Mouse (Mus musculus): ENCODE measurements around the gene Eme2.
"Not testable (repeated sequence)": the region's sequence is repeated elsewhere in the genome, so short reads cannot be mapped to it uniquely, and the experiment has no call there.

Gene Eme2

DNA sequence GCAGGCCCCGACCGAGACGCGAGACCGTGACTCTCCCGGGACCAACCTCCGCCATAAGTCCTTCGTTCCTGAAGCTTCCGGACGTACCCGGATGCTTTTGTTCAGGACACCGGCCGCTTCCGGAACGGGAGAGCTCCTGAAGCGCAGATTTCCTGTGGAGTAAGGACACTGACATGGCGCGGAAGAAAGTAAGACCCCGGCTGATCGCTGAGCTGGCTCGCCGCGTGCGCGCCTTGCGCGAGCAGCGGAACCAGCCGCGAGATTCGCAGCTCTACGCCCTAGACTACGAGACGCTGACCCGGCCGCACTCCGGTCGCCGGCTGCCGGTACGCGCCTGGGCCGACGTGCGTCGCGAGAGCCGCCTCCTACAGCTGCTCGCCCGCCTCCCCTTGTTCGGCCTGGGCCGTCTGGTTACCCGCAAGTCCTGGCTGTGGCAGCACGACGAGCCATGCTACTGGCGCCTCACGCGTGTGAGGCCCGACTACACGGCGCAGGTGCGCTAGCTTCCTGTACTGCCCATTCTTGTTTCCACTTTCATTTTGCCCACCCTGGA, at the start of gene Eme2, which contains the start of gene Mrps34:
TSS of gene Eme2 (minus strand) at position 93 of the 553 bp plus-strand sequence.
TSS of gene Mrps34 (plus strand) at position 122 of the 553 bp plus-strand sequence.
- peak; percentile 83 for DNase-seq (ENCODE audit: low spot score)

DNA sequence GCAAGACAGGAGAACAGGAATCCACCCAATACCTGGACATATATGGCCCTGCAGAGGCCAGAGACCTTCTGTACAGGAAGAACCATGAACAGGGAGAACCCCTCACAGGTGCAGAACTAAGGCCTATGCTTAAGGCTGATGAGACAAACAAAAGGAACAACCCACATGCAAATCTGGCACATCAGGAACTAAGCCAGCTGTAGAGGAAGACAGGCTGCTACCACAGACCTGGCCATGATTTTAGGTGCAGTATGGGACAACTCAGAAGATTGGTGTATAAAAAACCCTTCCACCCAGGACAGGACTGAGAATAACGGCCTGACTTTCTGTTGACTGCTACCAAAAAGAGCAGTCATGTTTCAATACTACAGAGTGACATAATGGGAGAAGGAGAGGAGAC, 48.7 kb upstream of the Eme2 start:
- DNase-seq (ENCODE audit: low spot score): not testable (repeated sequence)

DNA sequence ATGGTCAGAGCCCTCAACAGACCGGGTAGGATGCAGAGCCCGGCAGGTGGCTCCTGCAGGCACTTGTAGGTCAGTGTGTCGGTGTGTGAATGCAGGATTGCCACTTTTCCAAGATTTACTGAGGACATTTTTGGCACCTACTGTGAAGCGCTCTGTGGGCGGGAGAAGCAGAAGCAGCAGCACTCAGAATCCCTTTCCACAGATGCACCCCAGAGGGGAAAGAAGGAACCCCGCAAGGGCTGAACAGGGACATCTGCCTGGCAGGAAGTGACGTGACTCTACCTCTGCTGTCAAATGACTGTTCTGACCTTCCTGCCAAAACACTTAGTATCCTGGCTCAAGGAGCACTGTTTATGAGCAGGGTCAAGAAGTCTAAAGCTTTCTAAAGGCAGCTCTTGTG, 48.1 kb upstream of the Eme2 start:
- DNase-seq (ENCODE audit: low spot score): no peak

GRCm38 (mm10) chr17:24942453-24942852, 47.6 kb upstream of the Eme2 start:
- not testable (repeated sequence) for DNase-seq (ENCODE audit: low spot score)

DNA sequence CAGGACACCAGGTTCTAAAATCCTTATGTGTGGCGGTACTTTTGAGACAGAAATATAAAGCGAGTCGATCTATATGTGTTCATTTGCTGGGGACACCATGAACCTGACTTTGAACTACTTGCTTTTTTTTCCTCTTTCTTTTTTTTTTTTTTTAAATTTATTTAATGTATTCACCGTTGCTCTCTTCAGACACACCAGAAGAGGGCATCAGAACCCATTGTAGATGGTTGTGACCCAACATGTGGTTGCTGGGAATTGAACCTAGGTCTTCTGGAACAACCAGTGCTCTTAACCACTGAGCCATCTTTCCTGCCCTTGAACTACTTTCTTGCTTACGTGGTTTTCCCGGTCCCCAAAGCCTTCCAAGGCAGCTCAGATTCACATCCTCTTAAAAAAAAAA, 42.4 kb upstream of the Eme2 start:
- no peak for DNase-seq (ENCODE audit: low spot score)

DNA sequence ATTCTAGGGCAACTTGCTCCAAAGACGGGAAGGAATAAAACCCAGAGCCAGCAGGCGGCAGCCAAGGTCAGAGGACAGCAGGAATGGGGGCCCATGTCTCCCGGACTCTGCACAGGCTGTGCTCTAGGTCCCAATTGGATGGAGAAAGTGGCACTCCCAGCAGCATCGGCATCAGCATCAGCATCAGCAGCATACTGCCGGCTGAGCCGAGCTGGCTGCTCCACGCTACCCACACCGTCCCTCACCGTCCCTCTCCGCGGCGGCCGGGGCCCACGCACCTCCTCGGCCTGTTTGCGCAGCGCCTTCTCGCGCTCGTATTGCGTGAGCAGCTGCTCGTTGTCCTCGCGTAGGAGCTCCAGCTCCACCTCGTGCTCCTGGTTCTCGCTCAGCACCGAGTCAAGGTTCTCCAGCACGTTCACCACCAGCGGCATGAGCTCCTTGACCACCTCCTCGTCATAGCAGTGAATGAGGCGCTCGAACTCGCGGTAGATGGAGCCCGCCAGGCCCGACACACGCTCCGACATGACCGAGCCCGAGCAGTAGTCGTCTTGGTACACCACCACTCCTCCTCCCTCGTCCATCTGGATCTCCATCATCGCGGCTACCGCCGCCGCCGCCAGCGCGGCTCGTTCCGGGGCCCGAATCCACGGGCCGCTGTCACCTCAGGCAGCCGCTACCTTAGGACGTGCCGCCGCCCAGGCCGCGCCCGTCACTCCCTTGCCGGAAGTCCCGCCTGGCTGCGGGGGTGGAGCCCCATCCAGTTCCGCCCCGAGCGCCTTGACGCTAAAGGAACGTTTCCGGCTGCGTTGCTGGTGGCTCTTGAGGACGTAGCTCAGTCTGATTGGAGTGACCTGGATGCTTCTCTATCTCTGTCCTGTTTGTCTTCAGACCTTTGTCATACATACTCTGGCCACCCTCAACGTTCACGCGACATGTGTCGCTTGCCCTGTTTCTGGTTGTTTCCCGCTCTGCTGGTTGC, 41.7 kb upstream of the Eme2 start, which contains the start of gene Mapk8ip3:
TSS of gene Mapk8ip3 (minus strand) at position 719 of the 979 bp plus-strand sequence.
- DNase-seq (ENCODE audit: low spot score): peak; percentile 94

- DNase-seq (ENCODE audit: low spot score): no peak
Observed at GRCm38 (mm10) chr17:24935666-24936065, 40.8 kb upstream of the Eme2 start.

- DNase-seq (ENCODE audit: low spot score): no peak
Observed at GRCm38 (mm10) chr17:24934926-24935325, 40.0 kb upstream of the Eme2 start.

GRCm38 (mm10) chr17:24933163-24933562, 38.3 kb upstream of the Eme2 start:
- DNase-seq (ENCODE audit: low spot score): no peak

DNA sequence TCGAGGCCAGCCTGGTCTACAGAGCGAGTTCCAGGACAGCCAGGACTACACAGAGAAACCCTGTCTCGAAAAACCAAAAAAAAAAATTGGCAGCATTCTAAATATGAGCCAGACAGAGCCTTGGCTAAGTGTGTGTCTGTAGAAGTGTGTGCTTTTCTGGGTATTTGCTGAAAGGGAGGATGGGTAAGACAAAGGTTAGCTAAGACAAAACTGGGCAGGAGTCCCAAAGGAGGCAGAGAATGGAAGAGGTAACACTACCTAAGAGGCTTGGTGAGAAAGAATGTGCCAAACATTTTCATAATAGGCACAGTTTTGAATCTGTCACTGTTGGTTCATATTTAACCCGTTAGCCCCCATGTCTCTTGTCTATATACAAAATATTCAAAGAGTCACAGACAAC, 37.5 kb upstream of the Eme2 start:
- DNase-seq (ENCODE audit: low spot score): no peak

DNA sequence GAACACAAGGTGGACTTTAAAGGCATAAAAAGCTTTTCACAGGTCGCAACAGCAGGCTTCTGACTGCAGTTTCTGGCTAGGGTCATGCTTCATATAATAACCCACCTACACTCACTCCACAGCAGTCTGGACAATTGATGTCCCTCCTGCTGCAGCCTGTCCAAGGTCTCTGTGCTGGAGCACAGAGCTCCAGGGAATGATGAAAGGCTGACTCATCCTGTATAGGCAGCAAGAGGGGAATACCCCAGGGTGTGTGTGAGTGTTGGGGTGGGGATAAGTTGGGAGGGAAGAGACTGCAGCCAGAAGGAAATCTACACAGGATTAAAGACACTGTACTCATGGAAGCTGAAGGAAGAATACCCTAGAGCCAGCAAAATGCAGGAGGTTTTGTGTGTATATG, 34.6 kb upstream of the Eme2 start:
- no peak for DNase-seq (ENCODE audit: low spot score)

DNA sequence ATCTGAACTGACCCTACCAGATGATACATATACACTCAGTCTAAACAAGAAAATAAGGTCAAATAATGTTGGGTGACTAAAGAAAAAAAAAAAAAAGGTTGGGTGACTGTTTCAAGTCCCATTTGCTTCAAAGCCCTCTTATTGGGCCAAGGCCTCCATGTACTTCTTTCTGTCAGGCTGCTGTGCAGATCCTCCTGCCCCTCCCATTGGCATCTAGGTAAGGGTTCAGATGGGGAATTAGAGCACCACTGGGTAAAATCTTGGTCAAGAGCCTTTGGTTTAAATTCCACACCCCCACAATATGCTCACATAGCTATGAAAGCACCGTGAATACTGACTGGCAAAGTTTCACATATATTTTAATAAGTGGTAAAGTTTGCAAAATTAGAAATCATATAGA, 28.4 kb upstream of the Eme2 start:
- no peak for DNase-seq (ENCODE audit: low spot score)

DNA sequence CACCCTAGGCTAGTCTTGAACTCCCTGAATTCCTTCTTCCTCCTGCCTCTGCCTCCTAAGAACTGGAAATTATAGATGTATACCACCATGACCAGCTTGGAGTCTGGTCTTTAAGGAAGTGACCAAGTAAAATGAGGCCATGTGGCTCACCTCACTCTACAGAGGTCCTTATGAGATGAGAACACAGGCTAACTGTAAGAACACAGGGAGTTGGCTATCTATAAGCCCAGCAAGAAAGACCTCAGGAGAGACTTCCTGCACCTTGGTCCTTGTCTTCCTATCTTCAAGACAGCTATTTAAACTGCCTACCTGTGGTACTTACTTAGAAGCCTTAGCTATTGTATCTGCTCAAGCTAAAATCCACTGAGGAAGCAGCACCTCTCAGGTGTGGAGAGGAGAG, 19.1 kb upstream of the Eme2 start:
- no peak for DNase-seq (ENCODE audit: low spot score)

- DNase-seq (ENCODE audit: low spot score): no peak
Observed at GRCm38 (mm10) chr17:24907591-24907990, 12.7 kb upstream of the Eme2 start.

- DNase-seq (ENCODE audit: low spot score): no peak
Observed at GRCm38 (mm10) chr17:24903767-24904166, 8.9 kb upstream of the Eme2 start.

- no peak for DNase-seq (ENCODE audit: low spot score)
Observed at GRCm38 (mm10) chr17:24902671-24903474, 8.0 kb upstream of the Eme2 start.

DNA sequence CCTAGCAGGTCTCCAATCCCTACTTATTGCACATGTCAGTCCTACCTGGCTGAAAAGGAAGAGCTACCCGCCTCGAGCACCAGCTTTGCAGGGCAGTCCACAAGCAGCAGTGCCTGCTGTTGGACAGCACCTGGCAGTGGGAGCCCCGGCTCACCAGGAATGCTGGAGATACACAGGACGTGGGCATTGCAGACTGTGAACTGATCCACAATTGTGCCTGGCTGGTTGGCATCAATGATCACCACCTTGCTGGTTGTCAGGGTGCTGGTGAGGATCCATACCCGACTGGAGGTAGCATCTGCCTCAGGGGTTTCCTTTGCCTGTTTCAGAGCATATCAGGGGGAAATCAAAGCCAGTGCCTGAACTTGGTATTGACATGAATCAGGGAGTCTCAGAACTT, 7.2 kb upstream of the Eme2 start:
- DNase-seq (ENCODE audit: low spot score): no peak

DNA sequence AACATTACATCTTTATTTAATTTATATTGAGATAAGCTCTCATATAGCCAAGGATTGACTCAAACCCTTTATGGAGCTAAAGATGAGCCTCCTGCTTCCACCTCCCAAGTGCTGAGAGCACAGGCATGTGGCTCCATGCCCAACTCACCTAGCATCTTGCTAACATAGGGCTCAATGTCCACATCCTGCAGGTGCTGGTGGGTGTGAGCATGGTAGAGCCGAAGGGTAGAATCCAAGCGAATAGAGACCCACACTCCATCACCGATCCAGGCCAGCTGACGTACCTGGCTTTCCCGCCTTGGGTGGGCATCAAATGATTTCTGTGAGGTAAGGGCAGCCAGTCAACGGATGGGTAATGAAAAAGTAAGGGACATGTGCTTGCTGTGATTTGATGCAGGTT, 5.1 kb upstream of the Eme2 start:
- DNase-seq (ENCODE audit: low spot score): no peak

DNA sequence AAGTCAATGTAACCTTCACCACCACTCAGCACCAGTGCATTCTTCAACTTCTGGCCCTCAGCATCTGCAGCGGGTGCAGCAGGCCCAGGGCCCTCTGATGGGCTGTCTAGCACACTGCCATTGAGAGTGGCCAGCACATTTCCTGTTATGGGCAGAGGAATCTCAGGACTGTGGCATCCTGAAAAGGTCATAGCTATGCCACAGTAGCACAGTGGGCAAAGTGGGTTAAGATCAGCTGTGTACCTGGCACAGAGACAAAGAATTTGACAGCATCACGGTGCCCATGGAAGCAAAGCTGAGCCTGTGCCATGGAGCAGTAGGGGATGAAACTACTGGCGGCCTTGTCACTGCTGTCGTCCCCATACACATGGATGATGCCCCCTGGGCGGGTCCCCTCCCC, 4.3 kb upstream of the Eme2 start:
- DNase-seq (ENCODE audit: low spot score): no peak

DNA sequence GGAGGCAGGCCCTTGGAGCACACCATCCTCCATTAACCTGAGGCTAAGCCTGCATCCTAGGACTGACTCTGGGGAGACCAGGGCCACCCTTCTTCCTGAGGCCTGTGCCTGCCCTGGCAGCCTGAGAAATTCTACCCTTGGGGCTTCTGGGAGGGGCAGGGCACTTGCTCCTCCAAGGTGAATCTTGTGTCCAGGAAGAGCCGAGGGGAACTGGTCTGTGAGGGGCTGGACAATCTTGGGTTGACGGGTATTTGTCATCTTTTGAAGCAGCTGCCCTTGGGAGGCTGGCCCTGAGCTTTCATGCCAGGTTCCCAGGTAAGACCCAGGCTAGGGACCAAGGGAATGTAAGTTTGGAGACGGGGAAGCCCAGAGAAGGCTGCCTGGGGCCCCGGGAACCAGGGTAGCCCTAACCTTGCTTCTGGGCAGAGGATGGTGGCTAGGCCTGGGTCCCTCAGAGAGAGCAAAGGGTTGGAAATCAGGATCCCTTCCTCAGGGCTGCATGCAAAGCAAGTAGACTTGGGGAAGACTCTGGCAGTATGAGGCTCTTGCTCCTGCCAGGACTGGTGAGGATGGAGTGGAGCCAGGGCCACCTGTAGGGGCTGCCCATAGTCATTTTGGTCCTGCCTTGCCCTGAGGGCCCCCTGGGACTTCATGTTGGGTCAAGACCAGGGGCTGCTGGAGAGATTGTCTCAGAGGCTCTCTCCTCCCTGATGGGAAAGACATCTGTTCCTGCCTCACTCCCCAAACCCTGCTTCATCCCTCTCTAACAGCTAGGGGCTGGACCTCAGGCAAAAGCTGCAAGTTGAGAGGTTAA, 3.4 kb upstream of the Eme2 start:
- no peak for DNase-seq (ENCODE audit: low spot score)

GRCm38 (mm10) chr17:24897600-24897999, 2.7 kb upstream of the Eme2 start:
- no peak for DNase-seq (ENCODE audit: low spot score)

DNA sequence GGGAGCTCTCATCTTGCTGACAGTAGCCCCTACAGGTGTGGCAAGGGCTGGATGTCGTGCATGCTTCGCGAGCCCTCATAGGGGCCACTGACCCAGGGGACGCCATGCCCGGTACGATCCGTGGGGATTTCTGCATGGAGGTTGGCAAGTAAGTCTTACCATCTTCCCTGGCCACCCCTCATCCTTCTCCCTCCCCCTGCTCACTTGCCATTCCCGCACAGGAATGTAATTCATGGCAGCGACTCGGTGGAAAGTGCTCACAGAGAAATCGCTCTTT, 2.0 kb upstream of the Eme2 start:
- DNase-seq (ENCODE audit: low spot score): no peak

All from testis, postnatal 14 days (tissue).